Mouse (Mus musculus): ENCODE measurements around the gene Vmn1r93.
"Not testable (repeated sequence)": the region's sequence is repeated elsewhere in the genome, so short reads cannot be mapped to it uniquely, and the experiment has no call there.

The Vmn1r93 gene

GRCm38 (mm10) chr7:20138988-20139387, at the start of gene Vmn1r93:
Vmn1r93 (minus strand) TSS chr7:20139088.
- not testable (repeated sequence) for DNase-seq (ENCODE audit: low spot score)

- not testable (repeated sequence) for DNase-seq (ENCODE audit: low spot score)
Observed at GRCm38 (mm10) chr7:20168277-20168676, 29.4 kb upstream of the Vmn1r93 start, which contains the start of gene Vmn1r94. Vmn1r94 (minus strand) TSS chr7:20168377.

GRCm38 (mm10) chr7:20122479-20122878, 16.4 kb downstream of the Vmn1r93 start, which contains the start of gene Gm16442:
Gm16442 (minus strand) TSS chr7:20122579.
- not testable (repeated sequence) for DNase-seq (ENCODE audit: low spot score)

- not testable (repeated sequence) for DNase-seq (ENCODE audit: low spot score)
Observed at GRCm38 (mm10) chr7:20099380-20099779, 39.5 kb downstream of the Vmn1r93 start, which contains the start of gene Vmn1r91. Vmn1r91 (plus strand) TSS chr7:20099680.

Data from MN1 (cell line).